Mouse (Mus musculus): ENCODE measurements at regions not wholly inside any gene's neighbourhood (a gene's known extent, or its start where the extent isn't known, plus 50 kb on each side); places are given as distances from the start of the nearest gene placed in this dataset.

- TF ChIP-seq EP300 (IDR thresholded peaks at IDR 0.05; ENCODE audit: low read depth) (no peak), CTCF (IDR thresholded peaks at IDR 0.05; ENCODE audit: low read depth) (no peak)
Observed at GRCm38 (mm10) chr8:90521393-90521792, 173.2 kb upstream of the Tox3 start.

Data from heart, postnatal 0 days (tissue).